23 mouse cellular contexts compared by ENCODE assay signal in genomic region chr1:64656423-64657129, GRCm38 (mm10). TPM values are rescaled to one million over a fixed set of nuclear protein-coding genes. Genes with fewer than 3 reads are reported as not detected.
DNase-seq lines count a peak whose midpoint lies in the region; ATAC-seq and TF ChIP-seq lines count a peak whose summit lies in the region.
"Had no signal": no experiment of that assay in that cellular context is flagged by ENCODE, and none has a peak within 500 bp of the region (broad histone marks: within the 10 kb centered on the region; RNA-seq: fewer than 3 reads in every experiment).

No protein-coding gene starts in this region.

- no peaks in the 10 kb centered on the region for H3K79me2 ChIP-seq in MEL (ENCODE audit: control insufficient read depth, insufficient read depth, low read length, poor library complexity)

- H3K27me3 ChIP-seq in MEL (ENCODE audit: control insufficient read depth in 1 of 2, insufficient read depth in 2 of 2, low read length in 2 of 2), result no peaks in the 10 kb centered on the region
- H3K27me3 ChIP-seq in liver, embryonic 15.5 days, result no peaks in the 10 kb centered on the region; the same call in 1 of the 2 replicates
- H3K27me3 ChIP-seq: hindbrain, embryonic 12.5 days had no signal

- no peak overlapping the region for H3K4me3 ChIP-seq in MEL (ENCODE audit: control insufficient read depth in 1 of 2, insufficient read depth in 1 of 2, low read depth in 2 of 2, low read length in 2 of 2)
- H3K4me3 ChIP-seq in liver, embryonic 15.5 days (replicated peaks), result no peak overlapping the region
- H3K4me3 ChIP-seq: hindbrain, embryonic 12.5 days had no signal

- H3K27ac ChIP-seq in MEL (ENCODE audit: control insufficient read depth, low read depth, low read length), result no peak overlapping the region
- no peak overlapping the region for H3K27ac ChIP-seq in liver, embryonic 15.5 days (replicated peaks)
- H3K27ac ChIP-seq: hindbrain, embryonic 12.5 days; macrophage had no signal

- H3K9me3 ChIP-seq in MEL (replicated peaks; ENCODE audit: insufficient read depth, low read length), result no peaks in the 10 kb centered on the region
- no peaks in the 10 kb centered on the region for H3K9me3 ChIP-seq in liver, embryonic 15.5 days (replicated peaks)
- H3K9me3 ChIP-seq: hindbrain, embryonic 12.5 days had no signal

- TF ChIP-seq RAD21 in MEL (IDR thresholded peaks at IDR 0.05; ENCODE audit: low read depth, low read length), result no peak

- DNase-seq in retina, postnatal 1 day, result peak; percentile 5
- no peak for DNase-seq in retina, embryonic 14.5 days (ENCODE audit: low spot score)
- DNase-seq in MEL (ENCODE audit: low read depth, low spot score) (peak; percentile 42), adipocyte (ENCODE audit: low spot score) (no peak)
- no peak for DNase-seq in spleen, adult 12 weeks (ENCODE audit: low spot score)
- no peak for DNase-seq in left cerebral cortex, adult 18-20 months (ENCODE audit: low spot score in 2 of 2)
- DNase-seq: adrenal gland, adult 8-10 months; cerebellum, adult 8-10 months; cerebellum, postnatal 36 days; gastrocnemius, postnatal 14 days; heart, postnatal 36 days; kidney, adult 9 months; kidney, postnatal 10 days; layer of hippocampus, postnatal 36 days; midbrain, embryonic 14.5 days had no signal

- TF ChIP-seq POLR2A in MEL (IDR thresholded peaks at IDR 0.05; ENCODE audit: control insufficient read depth in 1 of 2, insufficient read depth in 1 of 2, low read depth in 1 of 2, low read length in 2 of 2, poor library complexity in 1 of 2), result no peak

- peaks cover 0 to 5% of the 10 kb centered on the region in 2 experiments; a peak in 2 of 4 replicates for H3K36me3 ChIP-seq in MEL (ENCODE audit: control insufficient read depth in 1 of 2, insufficient read depth in 2 of 2, low read length in 2 of 2)
- H3K36me3 ChIP-seq in liver, embryonic 15.5 days (replicated peaks), result no peaks in the 10 kb centered on the region
- H3K36me3 ChIP-seq: hindbrain, embryonic 12.5 days had no signal

- H3K4me1 ChIP-seq in MEL (ENCODE audit: control insufficient read depth in 1 of 2, insufficient read depth in 2 of 2, low read length in 2 of 2), result peaks cover 0 to 12% of the 10 kb centered on the region in 2 experiments; a peak in 2 of 4 replicates
- H3K4me1 ChIP-seq in liver, embryonic 15.5 days (replicated peaks), result no peaks in the 10 kb centered on the region
- H3K4me1 ChIP-seq: hindbrain, embryonic 12.5 days had no signal

- WGBS in liver, embryonic 15.5 days (ENCODE audit: insufficient replicate concordance), result 67% methylated on average over 3 of the region's 3 CpGs

- no peak overlapping the region for H3K9ac ChIP-seq in MEL (ENCODE audit: control insufficient read depth, low read depth, low read length, poor library complexity, severe bottlenecking)
- H3K9ac ChIP-seq in liver, embryonic 15.5 days, result no peak overlapping the region
- H3K9ac ChIP-seq: hindbrain, embryonic 12.5 days had no signal

- peak; percentile 57 for ATAC-seq in liver, embryonic 15.5 days (ENCODE audit: insufficient read depth)
- ATAC-seq: activated CD4-positive, CD25-positive, alpha-beta regulatory T cell, adult 4 months; forebrain, embryonic 14.5 days; intestine, embryonic 16.5 days; lung, postnatal 0 days had no signal

- no peak; a peak in 1 of 6 replicates for TF ChIP-seq CTCF in MEL (IDR thresholded peaks at IDR 0.05 in 2 of 3, conservative IDR thresholded peaks at IDR 0.05 in 1 of 3; ENCODE audit: control insufficient read depth in 1 of 3, insufficient read depth in 1 of 3, low read depth in 2 of 3, low read length in 3 of 3, poor library complexity in 1 of 3, severe bottlenecking in 1 of 3)

- TF ChIP-seq EP300 in MEL (IDR thresholded peaks at IDR 0.05; ENCODE audit: low read depth in 1 of 2, low read length in 2 of 2), result no peak

- no peak overlapping the region for H3K4me2 ChIP-seq in liver, embryonic 15.5 days
- H3K4me2 ChIP-seq: heart, embryonic 11.5 days; hindbrain, embryonic 12.5 days had no signal

TF ChIP-seq in MEL, 35 proteins besides CTCF, POLR2A, EP300 and RAD21:
- TF ChIP-seq POLR2AphosphoS2 (IDR thresholded peaks at IDR 0.05; ENCODE audit: low read length) (no peak), SIN3A (IDR thresholded peaks at IDR 0.05; ENCODE audit: low read length) (no peak), USF2 (IDR thresholded peaks at IDR 0.05; ENCODE audit: borderline replicate concordance in 1 of 2, insufficient read depth in 1 of 2, low read depth in 1 of 2, low read length in 2 of 2) (no peak), ZNF384 (IDR thresholded peaks at IDR 0.05; ENCODE audit: low read depth, low read length) (no peak), USF1 (IDR thresholded peaks at IDR 0.05; ENCODE audit: low read depth, low read length) (no peak), JUND (IDR thresholded peaks at IDR 0.05; ENCODE audit: low read depth, low read length) (no peak), GATA1 (IDR thresholded peaks at IDR 0.05; ENCODE audit: low read depth, low read length) (no peak), ZC3H11A (IDR thresholded peaks at IDR 0.05; ENCODE audit: low read depth, low read length) (no peak), TAL1 (IDR thresholded peaks at IDR 0.05; ENCODE audit: low read length) (no peak)

RNA-seq across cellular contexts. Expression of gene Ccnyl1, which starts 33.7 kb away (rescaled TPM):
- 3.0 and 4.9 TPM in 2 replicates for total RNA-seq in MEL (2012; rRNA removed)
- 10 to 100 TPM in 1 of 2 experiments, not detected in 1; 18.1 TPM for polyA plus RNA-seq in MEL (2012; ENCODE audit: insufficient read depth in 1 of 2, insufficient read length in 2 of 2, low read depth in 1 of 2, low replicate concordance in 2 of 2, missing spikeins in 1 of 2)
- 0.67 and 0.98 TPM in 2 replicates for polyA plus RNA-seq in liver, embryonic 15.5 days (2015; fragmentation: Nextera tagmentation; extraction: Ambion mirVana)
- 10 to 100 TPM; 20.5 to 22.0 TPM for total RNA-seq in left cerebral cortex, adult 18-20 months (2021)

RNA-seq across cellular contexts. Expression of gene Mettl21a, which starts 39.5 kb away (rescaled TPM):
- 7.4 and 7.5 TPM in 2 replicates for total RNA-seq in MEL (2012; rRNA removed)
- polyA plus RNA-seq in MEL (2012; ENCODE audit: insufficient read depth in 1 of 2, insufficient read length in 2 of 2, low read depth in 1 of 2, low replicate concordance in 2 of 2, missing spikeins in 1 of 2), result 1 to 10 TPM in 1 of 2 experiments, not detected in 1; 8.5 TPM
- 6.4 and 6.6 TPM in 2 replicates for polyA plus RNA-seq in liver, embryonic 15.5 days (2015; fragmentation: Nextera tagmentation; extraction: Ambion mirVana)
- total RNA-seq in left cerebral cortex, adult 18-20 months (2021), result 10 to 100 TPM; 12.5 to 13.3 TPM

Comparison
In these comparisons a context has a peak if more than half of its experiments do, and no peak if none do; other contexts are left out.
1. DNase-seq: peak in retina, postnatal 1 day (single experiment) and MEL (single experiment); none in retina, embryonic 14.5 days (single experiment), spleen, adult 12 weeks (single experiment), left cerebral cortex, adult 18-20 months (0 of 2) and adipocyte (single experiment).